Mouse (Mus musculus) heart, embryonic 11.5 days (tissue): ENCODE measurements around the gene Ccr10. TPM values are rescaled to one million over a fixed set of nuclear protein-coding genes. Genes with fewer than 3 reads are reported as not detected.
A peak's percentile ranks its signal among the peaks of the same experiment; 100 is the strongest.

Source experiments
- ATAC-seq: fragments of 200-750 bp; cut with Nextera tagmentation; replicated peaks from 2 replicates; pipeline ENCODE4 v1.8.0; 2017; ENCODE audit warnings: moderate library complexity; ENCODE audit not compliant: insufficient number of reproducible peaks, low FRiP score, low TSS enrichment
- H3K27ac ChIP-seq: fragments of 300-500 bp; sonication (generic); 2 replicates; pipeline ENCODE4 v1.5.1; 2014; ENCODE audit warnings: mild to moderate bottlenecking, low read depth, low read length
- H3K27me3 ChIP-seq: fragments of 300-500 bp; sonication (generic); 2 replicates; pipeline ENCODE4 v1.6.1; 2014; ENCODE audit warnings: mild to moderate bottlenecking, low read length, mixed read lengths; ENCODE audit not compliant: control insufficient read depth, insufficient read depth
- H3K36me3 ChIP-seq: fragments of 300-500 bp; sonication (generic); 2 replicates; pipeline ENCODE4 v1.6.1; 2014; ENCODE audit warnings: mild to moderate bottlenecking, low read length, moderate library complexity, mixed read lengths; ENCODE audit not compliant: control insufficient read depth, insufficient read depth
- H3K4me1 ChIP-seq: fragments of 300-500 bp; sonication (generic); 2 replicates; pipeline ENCODE4 v1.6.1; 2014; ENCODE audit warnings: low read length; ENCODE audit not compliant: control insufficient read depth, insufficient read depth
- H3K4me2 ChIP-seq: fragments of 300-500 bp; sonication (generic); 2 replicates; pipeline ENCODE4 v1.6.1; 2014; ENCODE audit warnings: mild to moderate bottlenecking, moderate library complexity
- H3K4me3 ChIP-seq: fragments of 300-500 bp; sonication (generic); 2 replicates; pipeline ENCODE4 v1.5.1; 2014; ENCODE audit warnings: low read depth, low read length
- H3K9ac ChIP-seq: fragments of 300-500 bp; sonication (generic); 2 replicates; pipeline ENCODE4 v1.6.1; 2014; ENCODE audit warnings: mild to moderate bottlenecking, low read depth, low read length, moderate library complexity
- H3K9me3 ChIP-seq: fragments of 300-500 bp; sonication (generic); replicated peaks from 2 replicates; pipeline ENCODE4 v1.6.1; 2016; ENCODE audit warnings: low read length; ENCODE audit not compliant: control insufficient read depth
- WGBS: fragments of 180-500 bp; shearing (Covaris S2); extraction: QIAGEN DNeasy Blood & Tissue Kit; methylation state at CpG from one replicate; pipeline ENCODE4 v1.1.7; 2014; ENCODE audit not compliant: insufficient replicate concordance; 5-methylcytosine and 5-hydroxymethylcytosine counted together
- polyA plus RNA-seq: library from polyadenylated mRNA; unstranded; fragments of >200 nt; fragmentation: Nextera tagmentation; extraction: Ambion mirVana; gene quantifications from 2 replicates; pipeline ENCODE4 v1.2.1, GENCODE M21; 2014

The Ccr10 gene
- polyA plus RNA-seq, 1 experiment from 2014 or later, result 0.39 TPM

DNA sequence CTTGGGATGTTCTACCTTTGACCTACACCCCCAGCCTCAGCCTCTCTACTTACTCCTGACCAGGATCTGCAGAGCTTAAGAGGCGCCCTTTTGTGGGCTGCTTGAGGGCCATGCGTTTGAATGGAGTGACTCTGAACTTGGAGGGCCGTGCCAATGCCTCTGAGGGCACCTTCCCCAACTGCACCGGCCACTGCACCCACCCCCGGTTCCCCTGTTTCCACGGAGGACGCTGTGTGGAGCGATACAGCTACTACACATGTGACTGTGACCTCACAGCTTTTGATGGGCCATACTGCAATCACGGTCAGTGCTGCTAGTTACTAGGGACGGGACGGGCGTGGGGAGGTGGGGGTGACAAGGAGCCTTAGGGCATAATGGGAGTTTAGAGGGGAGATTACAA lies 9.7 kb upstream of the Ccr10 start:
- 85% methylated on average over 12 of the region's 12 CpGs for WGBS
- Histone ChIP-seq H3K4me1 (peaks cover 10% of the 10 kb centered on the region), H3K4me3 (no peak overlapping the region), H3K9me3 (no peaks in the 10 kb centered on the region), H3K4me2 (no peak overlapping the region), H3K27me3 (0 out of 2 replicates have a peak, but pooled peaks cover 5% of the 10 kb centered on the region), H3K9ac (no peak overlapping the region), H3K36me3 (no peaks in the 10 kb centered on the region), H3K27ac (no peak overlapping the region)
- ATAC-seq, result no peak

DNA sequence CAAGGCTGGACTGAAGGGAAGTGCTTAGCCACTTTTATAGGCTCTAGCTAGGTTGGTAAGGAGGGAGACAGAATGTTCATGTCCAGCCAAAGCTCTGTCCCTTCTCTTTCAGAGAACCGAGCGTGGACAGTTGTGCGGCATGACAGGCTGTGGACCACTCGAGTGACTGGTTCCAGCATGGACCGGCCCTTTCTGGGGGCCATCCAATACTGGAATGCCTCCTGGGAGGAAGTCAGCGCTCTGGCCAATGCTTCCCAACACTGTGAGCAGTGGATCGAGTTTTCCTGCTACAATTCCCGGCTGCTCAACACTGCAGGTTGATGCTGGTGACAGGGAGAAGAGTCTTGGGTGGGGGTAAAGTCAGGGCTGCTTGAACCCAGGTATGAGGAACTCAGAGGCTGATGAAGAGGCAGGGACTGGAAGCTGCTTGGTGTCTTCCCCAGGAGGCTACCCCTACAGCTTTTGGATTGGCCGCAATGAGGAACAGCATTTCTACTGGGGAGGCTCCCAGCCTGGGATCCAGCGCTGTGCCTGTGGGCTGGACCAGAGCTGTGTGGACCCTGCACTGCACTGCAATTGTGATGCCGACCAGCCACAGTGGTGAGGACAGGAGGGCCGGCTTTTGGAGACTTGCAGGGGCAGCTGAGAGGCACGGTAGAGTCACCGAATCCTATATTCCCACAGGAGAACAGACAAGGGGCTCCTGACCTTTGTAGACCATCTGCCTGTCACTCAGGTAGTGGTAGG lies 7.7 kb upstream of the Ccr10 start:
- Histone ChIP-seq H3K4me2 (no peak overlapping the region), H3K9me3 (no peaks in the 10 kb centered on the region), H3K27ac (no peak overlapping the region), H3K4me3 (no peak overlapping the region), H3K36me3 (no peaks in the 10 kb centered on the region), H3K4me1 (peaks cover under 1% of the 10 kb centered on the region; the same call in 1 of the 2 replicates), H3K9ac (no peak overlapping the region), H3K27me3 (peaks cover 14% of the 10 kb centered on the region)
- no peak for ATAC-seq
- 70% methylated on average over 14 of the region's 14 CpGs for WGBS

DNA sequence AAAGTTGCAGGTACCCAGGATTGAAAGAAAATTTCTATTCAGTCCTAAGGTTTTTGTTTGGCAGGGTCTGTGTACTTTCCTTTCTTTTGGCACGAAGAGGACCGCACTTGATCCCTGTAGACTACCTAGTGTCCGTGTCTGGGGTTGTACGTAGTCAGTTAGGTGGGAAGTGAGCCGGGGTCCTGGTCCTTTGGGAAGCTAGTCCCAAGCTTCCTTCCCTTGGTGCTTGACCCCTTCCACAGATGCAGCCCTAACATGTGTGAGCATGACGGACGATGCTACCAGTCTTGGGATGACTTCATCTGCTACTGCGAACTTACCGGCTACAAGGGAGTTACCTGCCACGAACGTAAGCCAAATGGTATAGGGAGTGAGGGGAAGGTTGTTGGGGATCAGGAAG lies 6.7 kb upstream of the Ccr10 start:
- no peak overlapping the region for H3K9ac ChIP-seq
- no peak overlapping the region for H3K27ac ChIP-seq
- H3K27me3 ChIP-seq, result peaks cover 24% of the 10 kb centered on the region
- no peak overlapping the region for H3K4me2 ChIP-seq
- no peak for ATAC-seq
- no peaks in the 10 kb centered on the region for H3K9me3 ChIP-seq
- 86% methylated on average over 11 of the region's 11 CpGs for WGBS
- H3K36me3 ChIP-seq, result no peaks in the 10 kb centered on the region
- no peak overlapping the region for H3K4me3 ChIP-seq
- peaks cover 4% of the 10 kb centered on the region; the same call in 1 of the 2 replicates for H3K4me1 ChIP-seq

DNA sequence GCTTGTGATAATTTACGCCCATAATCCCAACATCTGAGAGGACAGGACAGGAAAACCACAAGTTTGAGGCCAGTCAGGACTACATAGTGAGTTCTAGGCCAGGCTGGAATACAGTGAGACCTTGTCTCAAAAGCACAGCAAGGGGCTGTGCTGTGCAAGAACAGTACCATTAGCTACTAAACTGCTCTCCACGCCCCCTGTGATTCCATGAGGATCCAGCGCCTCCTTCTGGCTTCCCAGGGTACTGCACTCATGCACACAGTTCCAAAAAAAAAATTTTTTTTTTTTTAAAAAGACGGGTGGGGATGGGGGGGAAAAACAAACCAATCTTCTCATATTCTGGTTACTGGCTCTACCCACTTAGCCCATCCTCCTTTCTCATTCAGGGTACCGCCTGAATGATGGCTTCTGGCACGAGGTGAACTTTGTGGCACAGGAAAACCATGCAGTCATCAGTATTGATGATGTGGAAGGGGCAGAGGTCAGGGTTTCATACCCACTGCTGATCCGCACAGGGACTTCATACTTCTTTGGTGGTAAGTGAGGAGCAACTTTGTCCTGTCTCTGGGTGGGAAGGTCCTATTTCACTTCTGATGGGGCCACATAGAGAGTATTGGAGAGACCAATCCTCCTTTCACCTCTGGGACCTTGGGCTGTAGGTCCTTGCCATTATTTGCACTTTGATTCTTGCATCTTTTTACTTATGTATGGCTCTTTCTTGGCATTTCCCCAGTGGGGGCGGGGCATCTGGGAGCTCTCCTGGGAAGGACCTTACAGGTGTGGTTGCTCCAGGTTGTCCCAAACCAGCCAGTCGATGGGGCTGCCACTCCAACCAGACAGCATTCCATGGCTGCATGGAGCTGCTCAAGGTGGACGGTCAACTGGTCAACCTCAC lies 5.8 kb upstream of the Ccr10 start:
- Histone ChIP-seq H3K4me1 (peaks cover 8% of the 10 kb centered on the region; the same call in 1 of the 2 replicates), H3K27ac (no peak overlapping the region), H3K4me2 (no peak overlapping the region), H3K27me3 (peaks cover 30% of the 10 kb centered on the region), H3K36me3 (no peaks in the 10 kb centered on the region), H3K9me3 (no peaks in the 10 kb centered on the region), H3K4me3 (no peak overlapping the region), H3K9ac (no peak overlapping the region)
- WGBS, result 41% methylated on average over 10 of the region's 10 CpGs
- no peak for ATAC-seq

DNA sequence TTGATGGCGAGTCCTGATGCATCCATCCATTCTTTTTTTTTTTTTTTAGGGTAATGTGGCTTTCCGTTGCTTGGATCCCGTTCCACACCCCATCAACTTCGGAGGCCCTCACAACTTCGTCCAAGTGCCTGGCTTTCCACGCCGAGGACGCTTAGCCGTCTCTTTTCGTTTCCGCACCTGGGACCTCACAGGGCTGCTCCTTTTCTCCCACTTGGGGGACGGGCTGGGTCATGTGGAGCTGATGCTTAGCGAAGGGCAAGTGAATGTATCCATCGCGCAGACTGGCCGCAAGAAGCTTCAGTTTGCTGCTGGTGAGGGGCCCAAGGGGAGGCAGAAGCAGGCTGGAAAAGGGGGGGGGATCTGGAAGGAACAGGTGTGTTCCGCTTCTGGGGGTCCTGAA lies 5.0 kb upstream of the Ccr10 start:
- peaks cover 36% of the 10 kb centered on the region for H3K27me3 ChIP-seq
- H3K4me2 ChIP-seq, result no peak overlapping the region
- peaks cover 9% of the 10 kb centered on the region for H3K4me1 ChIP-seq
- H3K9ac ChIP-seq, result no peak overlapping the region
- no peak overlapping the region for H3K27ac ChIP-seq
- no peaks in the 10 kb centered on the region for H3K36me3 ChIP-seq
- H3K4me3 ChIP-seq, result no peak overlapping the region
- no peaks in the 10 kb centered on the region for H3K9me3 ChIP-seq
- ATAC-seq, result no peak
- WGBS, result 72% methylated on average over 17 of the region's 17 CpGs

DNA sequence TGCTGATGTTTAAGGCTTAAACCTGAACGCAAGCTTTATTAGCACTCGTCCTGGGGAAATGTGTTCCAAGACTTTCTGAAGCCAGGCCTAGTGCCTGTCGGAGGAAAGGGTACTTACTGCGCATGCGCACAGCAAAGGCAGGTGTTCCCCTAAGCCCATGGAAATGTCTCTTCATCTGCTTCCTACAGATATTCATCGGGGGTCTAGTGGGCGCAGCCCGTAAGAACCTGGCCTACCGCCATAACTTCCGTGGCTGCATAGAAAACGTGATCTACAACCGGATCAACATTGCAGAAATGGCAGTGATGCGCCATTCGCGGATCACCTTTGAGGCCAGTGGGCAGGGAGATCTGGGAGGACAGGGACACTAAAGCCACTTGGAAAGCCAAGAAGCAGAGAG lies 4.1 kb upstream of the Ccr10 start:
- ATAC-seq, result no peak
- Histone ChIP-seq H3K4me1 (peaks cover 12% of the 10 kb centered on the region), H3K36me3 (no peaks in the 10 kb centered on the region), H3K9ac (no peak overlapping the region), H3K4me3 (no peak overlapping the region), H3K27ac (no peak overlapping the region), H3K27me3 (peaks cover 38% of the 10 kb centered on the region), H3K4me2 (no peak overlapping the region), H3K9me3 (no peaks in the 10 kb centered on the region)
- 79% methylated on average over 15 of the region's 15 CpGs for WGBS

DNA sequence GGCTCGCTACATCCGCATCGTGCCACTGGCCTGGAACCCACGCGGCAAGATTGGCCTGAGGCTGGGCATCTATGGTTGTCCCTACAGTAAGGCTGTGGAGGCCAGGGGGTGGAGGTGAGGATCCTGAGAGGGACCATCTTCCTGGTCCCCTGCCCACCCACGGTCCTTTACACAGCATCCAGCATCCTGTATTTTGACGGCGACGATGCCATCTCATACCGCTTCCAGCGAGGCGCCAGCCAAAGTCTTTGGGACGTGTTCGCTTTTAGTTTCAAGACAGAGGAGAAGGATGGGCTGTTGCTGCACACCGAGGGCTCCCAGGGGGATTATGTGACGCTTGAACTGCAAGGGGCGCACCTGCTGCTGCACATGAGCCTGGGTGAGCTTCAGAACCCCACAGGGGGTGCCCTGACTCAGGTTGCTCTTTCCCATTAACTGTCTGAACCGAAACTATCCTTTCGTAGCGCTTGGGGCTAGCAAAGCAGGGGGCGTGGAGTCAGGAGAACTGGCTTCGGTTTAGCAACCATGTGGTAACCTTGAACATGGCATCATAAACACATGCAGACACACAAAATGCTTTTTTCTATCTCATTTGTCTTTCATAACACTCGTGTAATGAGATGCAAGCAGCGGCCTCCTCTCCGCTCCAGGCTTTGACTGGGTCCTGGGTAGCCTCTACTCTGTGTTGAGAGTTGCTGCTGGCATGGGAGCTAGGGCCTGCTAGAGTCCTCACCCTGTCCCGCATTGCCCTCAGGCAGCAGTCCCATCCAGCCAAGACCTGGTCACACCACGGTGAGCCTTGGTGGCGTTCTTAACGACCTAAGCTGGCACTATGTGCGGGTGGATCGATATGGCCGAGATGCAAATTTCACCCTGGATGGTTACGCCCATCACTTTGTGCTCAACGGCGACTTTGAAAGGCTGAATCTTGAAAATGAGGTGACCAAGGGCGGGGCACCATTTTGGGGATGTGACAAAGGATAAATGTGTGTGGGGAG lies 3.1 kb upstream of the Ccr10 start:
- H3K9me3 ChIP-seq, result no peaks in the 10 kb centered on the region
- peak overlapping the region; percentile 40 for H3K4me2 ChIP-seq
- H3K27me3 ChIP-seq, result peaks cover 40% of the 10 kb centered on the region
- no peak overlapping the region for H3K27ac ChIP-seq
- no peaks in the 10 kb centered on the region for H3K36me3 ChIP-seq
- WGBS, result 52% methylated on average over 36 of the region's 36 CpGs
- no peak overlapping the region for H3K4me3 ChIP-seq
- H3K9ac ChIP-seq, result no peak overlapping the region
- ATAC-seq, result no peak
- H3K4me1 ChIP-seq, result peaks cover 22% of the 10 kb centered on the region
